Mouse (Mus musculus) liver (tissue): Measurements from ENCODE around the gene Hyls1.
A peak's percentile ranks its signal among the peaks of the same experiment; 100 is the strongest.

Experiments used
- DNase-seq: peaks from one replicate; pipeline ENCODE4 v3.0.0-alpha.2; 2020; ENCODE audit warnings: mixed read lengths

The Hyls1 gene

GRCm38 (mm10) chr9:35543099-35543860 lies 26.9 kb downstream of the Hyls1 start:
- DNase-seq = no peak

- no peak for DNase-seq
Measured at GRCm38 (mm10) chr9:35541941-35542340, 28.3 kb downstream of the Hyls1 start.

- peak; percentile 80 for DNase-seq
Measured at GRCm38 (mm10) chr9:35541488-35541887, 28.7 kb downstream of the Hyls1 start.

GRCm38 (mm10) chr9:35541024-35541423 lies 29.2 kb downstream of the Hyls1 start:
- DNase-seq = no peak

GRCm38 (mm10) chr9:35539001-35539750 lies 31.0 kb downstream of the Hyls1 start:
- no peak for DNase-seq

- no peak for DNase-seq
Measured at GRCm38 (mm10) chr9:35535876-35536275, 34.3 kb downstream of the Hyls1 start.

GRCm38 (mm10) chr9:35535110-35535509 lies 35.1 kb downstream of the Hyls1 start:
- DNase-seq = peak; percentile 38

GRCm38 (mm10) chr9:35533266-35533665 lies 36.9 kb downstream of the Hyls1 start:
- DNase-seq = no peak

GRCm38 (mm10) chr9:35529796-35530195 lies 40.4 kb downstream of the Hyls1 start:
- no peak for DNase-seq

- DNase-seq = no peak
Measured at GRCm38 (mm10) chr9:35529141-35529540, 41.1 kb downstream of the Hyls1 start.

GRCm38 (mm10) chr9:35523941-35524411 lies 46.2 kb downstream of the Hyls1 start:
- DNase-seq = peak; percentile 62

GRCm38 (mm10) chr9:35523541-35523940 lies 46.7 kb downstream of the Hyls1 start:
- peak; percentile 24 for DNase-seq

GRCm38 (mm10) chr9:35522821-35523515 lies 47.2 kb downstream of the Hyls1 start:
- no peak for DNase-seq

GRCm38 (mm10) chr9:35522241-35522640 lies 48.0 kb downstream of the Hyls1 start:
- no peak for DNase-seq

- no peak for DNase-seq
Measured at GRCm38 (mm10) chr9:35520631-35521348, 49.4 kb downstream of the Hyls1 start.

GRCm38 (mm10) chr9:35518169-35518568 lies 52.0 kb downstream of the Hyls1 start, which contains the start of gene Gm1113:
TSS of gene Gm1113 (minus strand) at chr9:35518269.
- no peak for DNase-seq

GRCm38 (mm10) chr9:35516711-35517110 lies 53.5 kb downstream of the Hyls1 start:
- DNase-seq = no peak

- no peak for DNase-seq
Measured at GRCm38 (mm10) chr9:35516182-35516581, 54.0 kb downstream of the Hyls1 start.

GRCm38 (mm10) chr9:35513900-35514299 lies 56.3 kb downstream of the Hyls1 start:
- no peak for DNase-seq
